ENCODE assay signal across 14 mouse cellular contexts in the genomic region with DNA sequence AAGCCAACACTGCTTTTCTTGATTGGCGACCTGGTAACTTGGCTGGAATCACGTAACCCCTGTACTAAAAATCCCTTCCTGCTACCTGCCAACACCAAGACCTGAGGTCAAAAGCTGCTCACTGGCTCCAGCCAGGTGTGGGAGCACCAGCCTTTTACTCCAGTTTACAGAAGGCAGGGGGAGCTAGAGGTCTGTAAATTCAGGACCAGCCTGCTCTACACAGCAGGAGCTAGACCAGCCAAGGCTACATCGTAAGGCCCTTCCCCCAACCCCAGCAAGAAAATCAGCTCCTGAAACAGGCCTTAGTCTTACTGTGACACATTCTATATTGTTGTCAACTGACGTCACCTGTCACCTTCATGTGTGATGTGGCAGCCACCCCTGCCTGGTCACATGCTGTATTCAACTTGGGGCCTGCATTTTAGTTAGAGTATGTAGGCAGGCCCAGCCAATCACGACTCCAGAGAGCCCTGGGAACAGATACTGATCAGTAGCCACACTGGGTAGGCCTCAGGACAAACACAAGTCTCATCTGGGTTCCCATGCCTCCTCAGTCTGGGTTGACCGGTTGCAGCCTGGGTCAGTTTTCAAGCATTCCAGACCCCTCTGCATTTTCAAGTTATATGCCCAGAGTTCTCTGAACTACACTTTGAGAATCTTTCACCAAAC. TPM values are rescaled to one million over a fixed set of nuclear protein-coding genes. Genes with fewer than 3 reads are reported as not detected.
DNase-seq lines count a peak whose midpoint lies in the region; ATAC-seq and TF ChIP-seq lines count a peak whose summit lies in the region.
"Had no signal": no experiment of that assay in that cellular context is flagged by ENCODE, and none has a peak within 500 bp of the region (broad histone marks: within the 10 kb centered on the region; RNA-seq: fewer than 3 reads in every experiment).

No protein-coding gene starts in this region.

- no peak overlapping the region for H3K4me2 ChIP-seq in kidney, postnatal 0 days (ENCODE audit: low read length)
- H3K4me2 ChIP-seq in forebrain, embryonic 11.5 days (ENCODE audit: low read depth, low read length, severe bottlenecking) = no peak overlapping the region
- H3K4me2 ChIP-seq: limb, embryonic 13.5 days had no signal

- peak overlapping the region; percentile 11; the same call in 1 of the 2 replicates for H3K27ac ChIP-seq in kidney, postnatal 0 days
- H3K27ac ChIP-seq in small intestine, adult 2 months (ENCODE audit: insufficient read depth, low read depth, low read length) = no peak overlapping the region
- no peak overlapping the region for H3K27ac ChIP-seq in forebrain, embryonic 11.5 days (ENCODE audit: low read depth, low read length)
- H3K27ac ChIP-seq: limb, embryonic 13.5 days had no signal

- no peaks in the 10 kb centered on the region for H3K36me3 ChIP-seq in kidney, postnatal 0 days (ENCODE audit: insufficient read depth, low read length)
- H3K36me3 ChIP-seq in E14TG2a.4 (ENCODE audit: insufficient read depth, low read length) = peaks cover 35% of the 10 kb centered on the region
- no peaks in the 10 kb centered on the region for H3K36me3 ChIP-seq in small intestine, adult 2 months (ENCODE audit: control insufficient read depth, insufficient read depth, low read length)
- H3K36me3 ChIP-seq in forebrain, embryonic 11.5 days (ENCODE audit: control insufficient read depth, insufficient read depth, low read length) = no peaks in the 10 kb centered on the region

- H3K9ac ChIP-seq in kidney, postnatal 0 days (ENCODE audit: low read depth, low read length) = no peak overlapping the region
- H3K9ac ChIP-seq in forebrain, embryonic 11.5 days (ENCODE audit: low read length) = no peak overlapping the region
- H3K9ac ChIP-seq: forebrain, postnatal 0 days; limb, embryonic 13.5 days had no signal

- H3K4me3 ChIP-seq in kidney, postnatal 0 days (replicated peaks; ENCODE audit: low read depth, low read length) = no peak overlapping the region
- peak overlapping the region; percentile 35 for H3K4me3 ChIP-seq in E14TG2a.4 (replicated peaks; ENCODE audit: low read length)
- H3K4me3 ChIP-seq in small intestine, adult 2 months (ENCODE audit: low read depth, low read length) = no peak overlapping the region
- no peak overlapping the region for H3K4me3 ChIP-seq in forebrain, embryonic 11.5 days (ENCODE audit: low read depth, low read length)
- H3K4me3 ChIP-seq: limb, embryonic 13.5 days had no signal

- H3K27me3 ChIP-seq in kidney, postnatal 0 days (ENCODE audit: insufficient read depth, low read length) = no peaks in the 10 kb centered on the region
- no peaks in the 10 kb centered on the region for H3K27me3 ChIP-seq in E14TG2a.4 (ENCODE audit: insufficient read depth, low read length)
- H3K27me3 ChIP-seq in small intestine, adult 2 months (ENCODE audit: control insufficient read depth, insufficient read depth, low read length) = no peaks in the 10 kb centered on the region
- H3K27me3 ChIP-seq in forebrain, embryonic 11.5 days (ENCODE audit: control insufficient read depth, insufficient read depth, low read length) = no peaks in the 10 kb centered on the region
- H3K27me3 ChIP-seq: limb, embryonic 13.5 days had no signal

- TF ChIP-seq POLR2A in small intestine, adult 2 months (IDR thresholded peaks at IDR 0.05; ENCODE audit: low read depth, low read length) = no peak

- WGBS in kidney, postnatal 0 days = 74% methylated on average over 6 of the region's 6 CpGs
- 74% methylated on average over 6 of the region's 6 CpGs for WGBS in small intestine, adult 2 months
- 77% methylated on average over 6 of the region's 6 CpGs for WGBS in forebrain, embryonic 11.5 days

- ATAC-seq in kidney, postnatal 0 days (replicated peaks; ENCODE audit: low FRiP score, low read depth) = peak; percentile 35
- ATAC-seq in forebrain, embryonic 11.5 days (replicated peaks; ENCODE audit: low FRiP score) = no peak
- ATAC-seq: forebrain, postnatal 0 days had no signal

- peak; percentile 31; the same call in 1 of the 2 replicates for TF ChIP-seq CTCF in kidney, postnatal 0 days (IDR thresholded peaks at IDR 0.05; ENCODE audit: low read depth)
- peak; percentile 44 for TF ChIP-seq CTCF in E14TG2a.4 (conservative IDR thresholded peaks at IDR 0.05; ENCODE audit: low read length)
- TF ChIP-seq CTCF in small intestine, adult 2 months (IDR thresholded peaks at IDR 0.05; ENCODE audit: extremely low read depth, insufficient read length, insufficient replicate concordance, low read depth, low read length) = peak; percentile 34; the same call in 1 of the 2 replicates

- no peak for DNase-seq in kidney, postnatal 0 days (ENCODE audit: low spot score)
- DNase-seq in kidney, postnatal 25 days = no peak
- peak; percentile 36 for DNase-seq in induced T-regulatory cell, adult 2 months (ENCODE audit: low read depth)
- DNase-seq in gastrocnemius, adult 8-10 months (ENCODE audit: low spot score in 2 of 2) = no peak
- DNase-seq in forebrain, embryonic 11.5 days (ENCODE audit: low spot score) = no peak
- DNase-seq: forebrain, postnatal 0 days; gastrocnemius, postnatal 36 days; kidney, adult 11 months; lung, postnatal 36 days; right cerebral cortex, postnatal 4 days had no signal

- no peaks in the 10 kb centered on the region for H3K4me1 ChIP-seq in kidney, postnatal 0 days (replicated peaks; ENCODE audit: insufficient read depth, low read length)
- peaks cover 57% of the 10 kb centered on the region for H3K4me1 ChIP-seq in E14TG2a.4 (replicated peaks; ENCODE audit: low read depth, low read length)
- no peaks in the 10 kb centered on the region for H3K4me1 ChIP-seq in small intestine, adult 2 months (ENCODE audit: control insufficient read depth, insufficient read depth, insufficient read length, low read length)
- H3K4me1 ChIP-seq in forebrain, embryonic 11.5 days (replicated peaks; ENCODE audit: control insufficient read depth, insufficient read depth, low read length) = no peaks in the 10 kb centered on the region
- H3K4me1 ChIP-seq: limb, embryonic 13.5 days had no signal

- H3K9me3 ChIP-seq in kidney, postnatal 0 days (replicated peaks; ENCODE audit: low read length) = no peaks in the 10 kb centered on the region
- H3K9me3 ChIP-seq in E14TG2a.4 (ENCODE audit: low read length) = no peaks in the 10 kb centered on the region
- no peaks in the 10 kb centered on the region for H3K9me3 ChIP-seq in forebrain, embryonic 11.5 days (ENCODE audit: control insufficient read depth, low read length)
- H3K9me3 ChIP-seq: limb, embryonic 13.5 days had no signal

RNA-seq across cellular contexts. Expression of a gene that starts 34.6 kb away (rescaled TPM):
- polyA plus RNA-seq in kidney, postnatal 0 days (2015; fragmentation: Nextera tagmentation; extraction: Ambion mirVana) = 16.5 and 20.1 TPM in 2 replicates
- 1.2 and 1.4 TPM in 2 replicates for polyA plus RNA-seq in small intestine, adult 2 months (2012; rRNA removed)
- 1 to 10 TPM; 1.5 to 2.1 (median 1.8) TPM for total RNA-seq in gastrocnemius, adult 8-10 months (2022)
- 40.8 and 41.9 TPM in 2 replicates for polyA plus RNA-seq in forebrain, embryonic 11.5 days (2014; fragmentation: Nextera tagmentation; extraction: Ambion mirVana)

RNA-seq across cellular contexts. Expression of a gene that starts 55.7 kb away (rescaled TPM):
- not detected in 2 replicates for polyA plus RNA-seq in kidney, postnatal 0 days (2015; fragmentation: Nextera tagmentation; extraction: Ambion mirVana)
- polyA plus RNA-seq in small intestine, adult 2 months (2012; rRNA removed) = 0.30 TPM in 1 of 2 replicates, not detected in the other
- total RNA-seq in gastrocnemius, adult 8-10 months (2022) = not detected
- not detected in 2 replicates for polyA plus RNA-seq in forebrain, embryonic 11.5 days (2014; fragmentation: Nextera tagmentation; extraction: Ambion mirVana)
- polyA plus RNA-seq: heart, embryonic 16.5 days had no signal
